Mouse (Mus musculus) lung, postnatal 10 days (tissue): Measurements from ENCODE around the gene Homez.
A peak's percentile ranks its signal among the peaks of the same experiment; 100 is the strongest.

Source experiments
- DNase-seq: peaks from one replicate; pipeline ENCODE4 v3.0.0; 2021

The Homez gene

GRCm38 (mm10) chr14:54870861-54871260 lies at the start of gene Homez:
Homez (minus strand) TSS chr14:54870961.
- no peak for DNase-seq

DNA sequence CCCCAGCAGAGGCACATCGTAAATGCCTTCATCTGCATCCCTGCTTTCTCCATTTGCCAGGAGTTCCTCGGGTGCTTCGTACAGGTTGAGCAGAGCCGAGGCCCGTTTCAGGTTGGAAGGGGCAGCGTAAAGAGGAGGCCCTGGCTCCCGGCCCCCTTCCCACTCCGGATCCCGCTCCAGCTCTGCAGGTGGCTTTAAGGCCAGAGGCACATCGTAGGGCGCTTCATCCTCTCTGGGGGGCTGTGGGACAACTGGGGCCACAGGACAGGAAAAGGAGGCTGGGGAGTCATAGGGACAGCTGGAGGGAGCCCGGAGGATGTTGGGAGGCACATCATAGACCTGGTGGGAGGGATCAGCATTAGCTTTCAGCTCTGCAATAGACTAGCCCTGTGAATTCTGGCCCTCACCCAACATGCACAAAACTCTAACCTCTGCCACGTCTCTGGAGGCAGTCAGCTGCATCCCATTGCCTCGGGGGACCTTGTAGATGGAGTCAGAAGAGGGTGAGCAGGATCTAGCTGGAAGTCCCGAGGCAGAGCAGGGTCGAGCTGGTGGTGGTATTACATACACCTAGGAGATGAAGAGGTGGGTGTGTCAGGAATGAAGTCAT lies 49.4 kb upstream of the Homez start:
- no peak for DNase-seq

- no peak for DNase-seq
Measured at GRCm38 (mm10) chr14:54913343-54913742, 42.6 kb upstream of the Homez start.

DNA sequence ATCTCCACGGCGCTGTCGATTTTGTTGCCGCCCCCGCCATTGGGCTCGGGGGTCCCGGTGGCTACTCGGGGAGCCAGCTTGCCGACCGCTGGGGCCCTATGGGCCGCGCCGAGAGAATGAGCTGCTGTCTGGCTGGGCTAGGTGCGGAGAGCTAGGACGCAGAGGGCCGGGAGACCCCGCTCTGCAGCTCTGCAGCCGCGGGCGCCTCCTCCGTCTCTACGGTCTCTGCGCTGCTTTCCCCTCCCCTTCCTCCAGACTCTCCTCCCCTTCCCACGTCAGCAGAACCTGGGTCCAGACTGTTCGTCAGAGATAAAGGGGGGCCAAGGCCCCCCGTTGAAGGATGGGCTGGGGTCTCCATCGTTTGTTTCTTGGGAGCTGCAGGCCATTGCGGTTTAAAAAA lies 42.1 kb upstream of the Homez start, which contains the start of gene Slc22a17:
TSS of gene Slc22a17 (minus strand) at position 247 of the 400 bp plus-strand sequence.
- DNase-seq, result peak; percentile 82

DNA sequence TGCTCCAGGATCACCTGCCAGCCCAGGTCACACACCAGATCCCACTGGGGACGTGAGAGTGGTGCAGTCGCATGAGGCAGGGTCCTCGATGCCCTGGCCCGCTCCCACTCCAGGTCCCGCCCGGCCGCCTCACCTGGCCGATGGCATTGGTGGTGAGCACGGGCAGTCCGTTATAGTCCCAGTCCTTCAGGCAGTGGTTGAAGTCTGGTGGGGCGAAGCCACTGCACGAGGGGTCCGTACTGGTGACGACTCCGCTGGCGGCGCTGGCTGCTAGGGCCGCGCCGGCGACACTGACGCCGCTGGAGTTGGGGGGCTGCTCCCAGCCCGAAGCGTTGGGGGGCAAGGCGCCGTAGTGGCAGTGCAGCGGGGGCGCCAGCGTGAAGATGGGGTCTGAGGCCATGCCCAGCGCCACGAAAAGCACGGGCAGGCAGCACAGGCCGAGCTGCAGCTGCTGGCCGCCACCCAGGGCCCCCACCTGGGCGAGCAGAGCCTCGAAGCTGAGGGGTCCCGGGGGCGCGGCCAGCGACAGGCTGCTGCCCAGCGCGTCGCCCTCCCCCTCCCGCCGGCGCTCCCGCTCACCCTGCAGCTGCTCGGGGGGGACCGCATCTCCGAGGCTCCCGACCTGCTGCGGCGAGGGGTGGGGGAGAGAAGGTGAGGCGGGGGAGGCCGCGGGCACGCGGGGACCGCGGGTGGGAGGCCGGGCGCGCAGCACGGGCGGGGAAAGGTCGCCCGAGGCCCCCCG lies 41.5 kb upstream of the Homez start:
- peak; percentile 24 for DNase-seq

DNA sequence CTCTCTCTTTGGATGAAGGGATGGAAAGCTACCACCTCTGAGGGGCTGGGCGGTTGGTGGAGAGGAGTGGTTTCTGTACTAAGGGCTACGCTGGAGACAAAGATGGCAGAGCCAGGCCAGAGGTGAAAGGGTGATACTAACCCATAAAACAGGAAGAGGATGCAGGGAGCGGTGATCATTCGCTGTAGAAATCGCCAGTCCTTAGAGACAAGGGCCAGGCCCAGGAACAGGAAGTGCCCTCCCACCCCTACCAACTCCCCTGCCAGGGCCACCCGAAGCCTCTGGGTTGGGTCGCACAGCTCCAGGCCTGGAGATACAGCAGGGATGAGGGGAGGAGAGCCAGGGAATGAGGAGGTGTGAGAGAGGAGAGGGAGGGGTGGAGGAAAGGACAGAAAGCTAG lies 37.9 kb upstream of the Homez start:
- DNase-seq, result no peak

GRCm38 (mm10) chr14:54903641-54904040 lies 32.9 kb upstream of the Homez start:
- DNase-seq, result no peak

- DNase-seq, result peak; percentile 86
Measured at GRCm38 (mm10) chr14:54900383-54900782, 29.6 kb upstream of the Homez start.

DNA sequence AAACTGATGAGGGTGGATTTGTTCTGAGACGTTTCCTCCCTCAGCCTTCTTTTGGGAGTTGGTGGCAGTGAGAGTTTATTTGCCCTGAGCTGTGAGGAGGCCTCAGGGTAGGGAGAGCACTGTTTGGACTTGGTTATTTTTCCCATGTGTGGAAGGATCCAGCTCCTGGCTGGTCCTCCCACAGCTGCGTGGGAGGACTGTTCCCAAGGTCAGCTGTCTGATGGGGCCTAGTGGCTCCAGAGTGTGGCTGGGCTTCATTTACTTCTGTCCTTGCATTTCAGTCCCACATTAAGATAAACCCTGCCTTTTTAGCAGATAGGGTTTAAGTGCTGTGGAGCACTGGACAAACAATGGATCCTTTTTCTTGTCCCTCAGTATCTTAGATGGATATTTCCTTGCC lies 26.7 kb upstream of the Homez start:
- no peak for DNase-seq

DNA sequence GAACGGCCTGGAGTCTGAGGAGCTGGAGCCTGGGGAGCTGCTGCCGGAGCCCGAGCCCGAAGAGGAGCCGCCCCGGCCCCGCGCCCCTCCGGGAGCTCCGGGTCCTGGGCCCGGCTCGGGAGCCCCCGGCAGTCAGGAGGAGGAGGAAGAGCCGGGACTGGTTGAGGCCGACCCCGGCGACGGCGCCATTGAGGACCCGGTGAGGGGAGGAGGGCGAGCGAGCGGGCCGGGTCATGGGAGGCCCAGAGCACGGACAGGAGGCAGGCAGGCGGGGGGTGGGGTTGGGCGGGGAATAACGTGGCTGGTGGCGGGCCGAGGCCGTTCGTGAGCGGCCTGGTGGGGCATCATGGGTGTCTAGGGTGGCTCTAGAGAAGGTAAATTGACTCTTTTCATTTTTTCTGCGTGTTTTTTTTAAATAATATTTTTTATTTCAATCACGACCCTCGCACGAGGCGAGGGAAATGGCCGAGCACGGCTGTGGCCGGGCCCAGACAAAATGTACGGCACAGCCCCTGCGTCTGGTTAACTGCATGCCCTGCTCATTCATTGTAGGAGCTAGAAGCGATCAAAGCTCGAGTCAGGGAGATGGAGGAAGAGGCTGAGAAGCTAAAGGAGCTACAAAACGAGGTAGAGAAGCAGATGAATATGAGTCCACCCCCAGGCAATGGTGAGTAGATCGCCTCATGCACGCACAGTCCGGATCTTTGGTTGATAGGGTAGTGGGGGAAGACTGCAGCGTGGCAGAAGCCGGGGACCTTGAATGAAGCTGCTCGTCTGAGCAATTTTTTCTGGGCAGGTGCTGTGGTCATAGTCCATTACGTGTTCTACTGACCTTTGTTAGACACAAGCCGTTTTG lies 23.8 kb upstream of the Homez start:
- DNase-seq, result peak; percentile 67

- peak; percentile 99 for DNase-seq
Measured at GRCm38 (mm10) chr14:54893651-54894181, 23.0 kb upstream of the Homez start.

GRCm38 (mm10) chr14:54892200-54892599 lies 21.4 kb upstream of the Homez start, which contains the start of gene Pabpn1:
Pabpn1 (plus strand) TSS chr14:54892500.
- no peak for DNase-seq

DNA sequence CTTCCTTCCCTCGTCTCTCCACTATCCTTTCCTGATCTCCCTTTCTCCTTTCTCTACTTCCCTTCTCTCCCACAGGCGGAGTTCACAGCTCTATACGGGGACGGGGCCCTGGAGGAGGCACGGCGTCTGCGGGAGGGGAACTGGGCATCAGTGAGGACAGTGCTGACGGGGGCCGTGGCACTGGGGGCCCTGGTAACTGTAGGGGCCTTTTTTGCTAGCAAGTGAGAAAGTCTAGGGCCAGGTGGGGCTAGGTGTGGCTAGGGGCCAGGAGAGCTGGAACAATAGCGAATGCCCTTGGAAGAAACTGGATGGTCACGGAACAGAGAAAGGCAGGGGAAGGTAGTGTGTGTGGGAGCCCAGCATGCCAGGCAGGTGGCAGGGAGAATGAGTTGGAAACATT lies 14.5 kb upstream of the Homez start:
- no peak for DNase-seq

DNA sequence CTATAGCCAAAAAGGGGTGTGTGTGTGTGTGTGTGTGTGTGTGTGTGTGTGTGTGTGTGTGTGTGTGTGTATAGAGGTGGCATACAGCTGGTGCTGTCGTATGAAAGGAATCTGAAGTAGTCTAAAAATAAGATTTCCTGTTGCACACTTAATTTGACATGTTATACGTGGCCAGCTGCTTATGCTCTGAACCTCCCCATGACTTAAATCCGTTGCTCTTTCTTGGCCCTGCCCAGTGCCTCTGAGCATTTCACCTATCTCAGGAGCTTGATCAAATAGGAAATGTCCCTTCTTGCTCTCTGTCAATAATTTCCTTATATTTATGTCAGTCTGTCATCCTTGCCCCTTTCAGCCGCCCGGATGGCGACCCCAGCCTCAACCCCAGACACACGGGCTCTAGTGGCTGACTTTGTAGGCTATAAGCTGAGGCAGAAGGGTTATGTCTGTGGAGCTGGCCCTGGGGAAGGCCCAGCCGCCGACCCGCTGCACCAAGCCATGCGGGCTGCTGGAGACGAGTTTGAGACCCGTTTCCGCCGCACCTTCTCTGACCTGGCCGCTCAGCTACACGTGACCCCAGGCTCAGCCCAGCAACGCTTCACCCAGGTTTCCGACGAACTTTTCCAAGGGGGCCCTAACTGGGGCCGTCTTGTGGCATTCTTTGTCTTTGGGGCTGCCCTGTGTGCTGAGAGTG lies 13.4 kb upstream of the Homez start:
- no peak for DNase-seq

GRCm38 (mm10) chr14:54883154-54884021 lies 12.6 kb upstream of the Homez start, which contains the start of the genes Bcl2l2 and Gm20521:
Bcl2l2 (plus strand) TSS chr14:54883377.
Gm20521 (plus strand) TSS chr14:54883441.
- DNase-seq, result peak; percentile 95

DNA sequence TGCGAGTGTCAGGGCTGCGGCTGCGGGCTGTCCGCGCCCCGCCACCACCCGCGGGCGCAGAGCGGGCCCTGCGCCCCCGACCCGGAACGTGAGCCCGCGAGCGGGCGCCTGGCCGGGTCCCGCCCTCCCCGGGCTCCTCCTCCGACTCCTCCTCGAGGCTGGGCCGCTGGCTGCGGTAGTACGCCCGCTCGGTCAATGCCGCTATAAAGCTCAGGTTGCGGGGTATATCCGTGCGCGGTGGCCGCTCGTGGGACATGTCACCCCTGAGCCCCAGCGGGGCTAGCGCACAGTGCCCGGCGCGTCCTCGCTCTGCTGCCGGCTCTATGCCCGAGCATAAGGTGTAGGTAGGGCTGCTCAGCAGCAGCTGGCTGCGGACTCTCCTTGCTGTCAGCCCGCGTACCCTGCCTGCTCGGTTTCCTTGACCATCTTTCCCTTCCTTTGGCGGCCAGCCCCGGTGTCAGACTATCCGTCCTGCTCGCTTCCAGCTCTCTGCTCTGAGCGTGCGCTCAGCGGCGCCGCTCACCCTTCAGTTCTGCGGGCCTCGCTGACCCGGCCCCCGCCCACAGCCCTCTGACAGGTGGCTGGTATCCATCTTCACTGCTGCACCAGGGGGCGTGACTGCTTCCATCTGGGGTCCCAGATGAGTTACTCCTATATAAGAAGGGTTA lies 6.4 kb upstream of the Homez start, which contains the start of gene Ppp1r3e:
TSS of gene Ppp1r3e (minus strand) at position 503 of the 668 bp plus-strand sequence.
- peak; percentile 75 for DNase-seq

DNA sequence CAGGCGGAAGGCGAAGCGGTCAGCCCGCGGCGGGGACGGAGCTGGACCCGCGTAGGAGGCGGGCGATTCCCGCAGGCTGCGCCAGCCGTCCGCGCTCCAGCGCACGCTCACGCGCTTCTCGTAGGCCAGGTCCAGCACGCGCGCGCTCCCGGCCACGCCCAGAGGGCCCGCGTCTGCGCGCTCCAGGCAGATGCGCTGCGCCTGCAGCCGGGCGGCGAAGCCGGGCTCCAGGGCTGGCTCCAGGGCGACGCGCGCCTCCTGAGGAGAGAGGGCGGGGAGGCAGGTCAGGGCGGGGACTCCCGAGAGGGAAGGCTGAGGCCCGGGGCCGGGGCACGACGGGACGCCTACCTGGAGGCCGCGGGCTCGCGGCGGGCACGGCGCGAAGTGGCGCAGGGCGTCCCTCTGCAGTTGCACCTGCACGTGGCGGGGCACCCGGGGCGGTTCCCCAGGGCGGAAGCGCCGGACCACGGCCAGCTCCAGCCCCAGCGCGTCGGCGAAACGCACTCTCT lies 5.8 kb upstream of the Homez start:
- DNase-seq, result peak; percentile 92

DNA sequence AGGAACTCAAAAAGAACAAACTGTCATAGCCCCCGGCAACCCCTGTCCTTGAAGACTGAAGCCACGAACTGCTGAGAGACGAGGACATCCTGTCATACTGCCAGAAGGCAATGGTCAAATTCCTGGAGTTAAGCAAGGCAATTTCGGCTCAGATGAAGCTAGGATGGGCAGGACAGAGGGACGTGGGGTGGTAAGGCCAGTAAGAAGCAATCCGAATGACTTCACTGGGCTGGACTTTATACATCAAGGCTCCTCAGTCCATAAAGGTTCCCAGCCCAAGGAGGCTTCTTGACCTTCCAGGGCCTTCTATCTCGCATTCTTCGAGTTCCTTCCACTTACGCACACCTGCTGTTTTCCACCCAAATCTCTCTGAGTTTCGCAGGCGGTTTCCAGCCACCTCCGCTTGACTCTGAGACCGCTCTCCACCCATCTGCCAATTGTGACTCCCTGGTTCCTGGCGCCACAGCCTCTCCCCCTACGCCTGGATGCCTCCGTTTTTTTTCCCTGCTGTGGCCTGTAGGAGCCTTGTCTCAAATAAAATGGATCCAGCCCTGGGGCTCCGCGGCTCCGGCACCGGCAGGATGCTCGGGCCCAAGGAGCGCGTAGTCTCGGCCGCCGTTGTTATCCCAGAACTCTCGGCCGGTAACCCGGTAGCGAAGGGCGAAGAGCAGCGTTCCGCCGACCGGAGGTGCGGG lies 5.2 kb upstream of the Homez start:
- DNase-seq, result peak; percentile 50

DNA sequence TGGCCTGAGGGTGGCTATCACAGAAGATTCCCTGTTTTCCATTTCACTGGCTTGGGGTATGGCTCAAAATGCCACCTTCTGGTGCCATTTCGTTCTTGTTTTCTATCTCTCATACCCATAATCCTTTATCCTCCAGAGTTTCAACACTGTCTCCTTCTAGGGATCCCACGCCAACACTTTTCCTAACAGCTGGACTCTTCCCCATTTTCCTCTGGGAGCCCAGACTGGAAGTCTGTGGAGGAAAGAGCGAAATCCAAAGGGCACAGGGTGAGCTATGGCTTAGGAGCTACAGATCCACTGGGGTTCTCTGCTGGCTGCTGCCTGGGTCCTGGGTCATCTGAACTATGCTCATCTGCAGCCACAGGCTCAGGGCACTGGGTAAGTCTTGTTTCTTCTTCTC lies 3.4 kb upstream of the Homez start:
- no peak for DNase-seq

DNA sequence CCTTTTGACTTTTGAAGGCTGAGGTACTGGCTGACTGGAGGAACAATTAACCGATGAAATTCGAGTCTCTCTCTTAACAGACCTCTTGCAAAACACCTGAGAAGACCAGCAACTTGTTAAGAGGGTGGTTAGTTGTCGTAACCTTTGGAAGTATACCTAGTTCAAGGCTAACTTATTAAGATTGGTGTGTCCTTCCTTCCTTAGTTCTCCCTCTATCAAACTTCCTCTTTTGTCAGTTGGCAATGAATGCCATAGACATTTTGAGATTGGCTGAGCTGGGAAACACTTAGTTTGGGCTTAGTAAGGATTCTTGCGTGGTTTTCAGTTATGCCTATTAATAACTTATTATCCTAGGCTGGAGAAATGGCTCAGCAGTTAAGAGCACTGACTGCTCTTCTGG lies 2.7 kb downstream of the Homez start:
- no peak for DNase-seq
